Mouse (Mus musculus): ENCODE results near the gene Nudt22.
A peak's percentile ranks its signal among the peaks of the same experiment; 100 is the strongest.

Nudt22 gene

GRCm38 (mm10) chr19:6975537-6976521 lies 20.1 kb downstream of the Nudt22 start, which contains the start of gene Plcb3:
Gene Plcb3 (minus strand): TSS chr19:6976470.
- peak; percentile 61 for DNase-seq

DNA sequence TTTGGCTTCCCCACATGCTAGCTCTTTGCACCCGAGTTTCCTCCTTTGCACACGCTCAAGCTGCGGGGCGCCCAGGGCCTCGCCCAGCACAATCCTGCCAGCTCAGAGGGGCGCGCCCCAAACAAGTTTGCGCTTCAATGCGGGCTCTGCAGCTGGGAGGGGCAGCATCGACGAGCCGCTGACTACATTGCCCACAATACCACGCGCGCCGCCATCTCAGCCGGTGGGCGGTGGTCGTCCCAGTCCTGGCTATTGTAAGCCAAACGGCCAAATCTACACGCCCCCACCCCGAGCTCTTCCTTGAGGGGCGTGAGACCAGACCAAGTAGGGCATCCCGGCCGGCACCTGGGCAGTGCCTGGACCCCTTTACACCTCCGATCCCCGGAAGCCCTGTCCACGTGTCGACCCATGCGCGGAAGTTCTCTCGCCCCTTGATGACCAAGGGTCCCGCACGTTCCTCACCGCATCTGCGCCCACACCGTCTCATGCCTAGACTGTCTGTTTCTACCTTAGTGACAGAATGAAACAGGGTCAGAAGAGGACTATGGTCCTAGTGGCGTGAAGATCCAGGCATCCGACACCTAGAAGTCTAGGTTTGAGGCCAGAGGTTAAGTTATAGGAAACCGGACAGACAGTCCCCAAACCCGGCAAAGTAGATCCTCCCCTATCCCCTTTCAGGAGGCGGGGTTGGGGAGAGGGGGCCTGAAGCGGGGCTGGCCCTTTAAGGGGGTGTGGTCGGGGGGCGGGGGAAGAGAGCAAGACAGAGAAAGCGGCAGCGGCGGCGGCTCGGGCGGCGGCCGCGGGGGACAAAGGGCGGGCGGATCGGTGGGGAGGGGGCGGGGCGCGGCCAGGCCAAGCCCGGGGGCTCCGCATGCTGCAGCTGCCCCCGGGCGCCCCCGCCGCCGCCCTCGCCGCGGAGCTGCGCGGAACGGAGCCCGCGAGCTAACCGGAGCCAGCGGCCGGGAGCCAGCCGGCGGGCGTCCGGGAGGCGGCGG lies 21.4 kb downstream of the Nudt22 start, which contains the start of gene Ppp1r14b:
TSS of gene Ppp1r14b (plus strand) at position 758 of the 995 bp plus-strand sequence.
- peak; percentile 71 for DNase-seq

DNA sequence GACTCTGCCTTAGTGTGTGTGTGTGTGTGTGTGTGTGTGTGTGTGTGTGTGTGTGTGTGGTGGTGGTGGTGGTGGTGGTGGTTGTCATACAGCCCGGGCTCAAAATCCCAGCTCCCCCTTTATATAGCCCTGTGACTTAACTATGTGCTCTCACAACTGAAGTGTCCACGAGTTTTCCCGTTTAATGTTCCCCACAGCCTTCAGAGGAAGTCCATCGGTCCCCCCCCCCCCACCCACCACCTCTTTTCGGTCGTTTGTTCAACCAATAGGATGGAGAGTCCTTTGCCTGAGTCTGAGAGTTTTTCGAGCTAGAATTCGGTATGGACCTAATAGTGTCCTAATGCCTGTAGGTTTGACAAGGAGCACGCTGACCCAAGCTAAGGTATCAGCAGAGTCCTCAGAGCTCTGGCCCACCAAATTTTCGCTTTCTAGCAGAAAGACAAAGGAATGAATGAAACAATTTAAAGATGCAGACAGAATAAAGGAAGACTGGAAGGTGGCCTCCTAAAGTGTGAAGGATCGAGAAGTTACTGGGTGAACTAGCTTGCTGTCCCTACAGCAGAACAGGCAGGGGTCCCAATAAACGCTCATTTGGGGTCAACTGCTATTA lies 22.2 kb downstream of the Nudt22 start:
- no peak for DNase-seq

DNA sequence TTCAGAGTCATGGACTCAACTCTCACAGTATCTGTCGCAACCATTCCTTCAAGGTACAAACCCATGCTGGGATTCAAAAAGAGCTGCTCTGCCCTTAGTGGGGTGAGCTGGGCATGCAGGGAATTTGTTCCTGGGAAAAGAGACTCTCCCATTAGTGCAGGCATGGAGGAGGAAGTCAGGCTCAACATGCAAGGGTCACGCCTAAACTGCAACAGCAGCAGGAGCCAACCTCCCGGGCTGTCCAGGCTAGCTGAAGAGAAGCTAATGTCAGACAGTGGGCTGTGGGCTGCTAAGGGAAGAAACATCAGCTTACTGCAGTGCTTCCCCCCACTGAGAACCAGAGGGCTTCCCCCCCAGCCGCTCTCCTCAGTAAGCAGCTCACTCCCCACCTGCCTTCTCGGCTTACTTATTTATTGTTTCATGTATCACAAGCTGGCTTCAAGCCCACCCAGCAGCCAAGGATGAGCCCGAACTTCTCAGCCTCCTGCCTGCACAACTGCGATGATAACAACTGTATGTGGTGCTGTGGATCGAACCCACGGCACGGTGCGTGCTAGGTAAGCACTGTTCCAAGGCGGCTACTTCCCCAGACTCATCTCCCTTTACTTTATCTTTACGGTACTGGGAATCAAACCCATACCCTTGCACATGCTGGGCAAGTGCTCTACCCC lies 23.5 kb downstream of the Nudt22 start:
- no peak for DNase-seq

GRCm38 (mm10) chr19:6971644-6972043 lies 24.3 kb downstream of the Nudt22 start:
- DNase-seq, result no peak

DNA sequence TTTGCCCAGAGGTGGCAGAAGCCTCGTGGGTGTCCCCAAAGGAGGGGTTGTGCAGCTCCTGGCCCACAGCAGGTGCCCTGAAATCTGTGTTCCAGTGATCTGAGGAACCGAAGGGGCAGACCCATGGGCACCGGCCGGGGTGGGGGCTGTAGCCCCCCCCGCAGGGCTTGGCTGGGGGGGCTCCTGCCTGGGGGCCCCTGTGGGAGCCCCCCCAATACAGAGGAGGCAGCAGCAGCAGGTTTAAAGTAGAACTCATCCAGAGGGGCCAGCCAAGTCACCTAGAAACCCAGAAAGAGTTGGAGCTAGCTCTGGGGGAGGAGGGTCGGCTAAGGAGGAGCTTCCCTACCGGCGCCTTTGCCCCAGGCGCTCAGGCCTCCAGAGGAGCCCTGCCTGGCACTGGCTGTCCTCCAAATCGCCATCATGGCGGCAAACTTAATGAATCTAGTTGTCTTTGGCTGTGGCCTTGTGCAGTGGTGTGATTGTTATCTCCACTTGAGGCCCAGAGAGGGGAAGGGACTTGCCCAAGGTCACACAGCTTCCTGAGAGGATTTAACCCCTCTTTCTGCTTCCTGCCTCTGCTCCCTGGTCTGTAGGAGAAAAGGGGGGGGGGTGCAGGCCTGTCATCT lies 25.3 kb downstream of the Nudt22 start:
- peak; percentile 57 for DNase-seq

- peak; percentile 67 for DNase-seq
These were observed 26.1 kb downstream of the Nudt22 start for GRCm38 (mm10) chr19:6969665-6970381.

DNA sequence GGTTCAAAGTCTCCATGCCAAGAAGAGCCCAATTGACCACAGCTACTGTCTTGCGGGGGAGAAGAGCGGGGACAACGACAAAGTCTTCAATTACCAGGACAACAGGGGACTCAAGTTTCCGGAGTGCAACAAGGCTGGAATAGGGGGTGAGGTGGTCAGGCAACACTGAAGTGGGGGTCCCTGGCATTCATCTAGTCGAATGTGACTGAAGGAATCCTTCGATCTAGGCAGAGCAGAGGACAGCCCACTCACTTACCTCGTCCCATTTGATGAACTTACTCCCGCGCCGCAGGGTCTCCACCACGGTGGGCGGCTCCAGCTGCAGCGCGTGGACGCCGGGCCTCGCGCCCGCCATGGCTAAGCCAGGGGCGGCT lies 26.6 kb downstream of the Nudt22 start:
- no peak for DNase-seq

DNA sequence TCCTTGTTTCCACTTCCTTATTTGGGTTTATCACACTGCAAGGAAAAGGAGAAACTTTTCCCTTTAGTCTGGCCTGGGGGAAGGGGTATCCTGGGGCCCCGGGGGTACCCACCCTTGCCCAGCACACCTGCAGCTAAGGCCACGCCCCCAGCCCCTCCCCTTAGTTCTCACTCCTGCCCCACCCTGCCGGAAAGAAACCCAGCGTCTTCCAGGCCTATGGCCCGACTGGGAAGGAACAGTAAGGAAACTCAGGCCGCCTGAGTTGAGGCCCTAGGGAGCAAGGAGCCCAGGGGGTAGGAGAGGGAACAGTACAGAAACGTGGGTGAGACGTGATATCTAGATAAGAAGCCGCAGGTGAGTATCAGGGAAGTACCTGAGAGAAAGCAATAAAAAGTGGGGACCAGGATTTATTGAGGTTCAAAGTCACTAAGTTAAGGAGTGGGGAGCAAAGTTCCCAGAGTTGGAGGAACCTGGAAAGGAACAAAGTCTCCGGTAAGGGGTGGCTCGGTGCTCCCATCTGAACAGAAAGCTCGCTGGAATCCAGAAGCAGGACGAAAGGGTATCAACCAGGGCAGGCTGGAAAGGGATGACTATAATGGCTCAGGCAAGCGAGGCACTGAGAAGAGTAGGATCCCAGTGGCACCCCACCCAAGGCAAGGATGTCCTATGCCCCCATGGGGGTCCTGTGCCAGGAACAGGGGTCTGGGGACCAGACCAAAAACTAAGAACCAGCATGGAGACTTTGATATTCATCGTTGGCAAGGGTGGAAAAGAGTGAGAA lies 27.2 kb downstream of the Nudt22 start:
- DNase-seq, result no peak

DNA sequence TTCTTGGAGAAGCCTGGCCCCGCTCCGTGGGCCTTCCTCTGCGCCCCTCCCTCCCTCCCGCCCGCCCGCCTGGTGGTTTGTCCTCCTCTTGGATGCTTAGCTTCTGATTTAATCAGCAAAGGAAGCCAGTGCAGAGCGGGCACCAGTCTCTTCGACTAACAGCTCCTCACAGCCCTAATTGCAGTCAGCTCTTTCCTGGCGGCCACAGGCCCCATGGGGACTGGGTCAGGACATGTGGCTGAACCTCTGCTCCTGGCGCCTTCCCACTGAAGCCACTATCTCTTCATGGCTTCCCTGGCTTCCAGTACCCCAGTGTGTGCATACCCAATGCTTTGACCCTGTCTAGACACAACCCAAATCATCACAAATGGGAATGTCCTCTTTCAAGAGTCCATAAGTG lies 39.5 kb downstream of the Nudt22 start:
- no peak for DNase-seq

- no peak for DNase-seq
These were observed 40.5 kb downstream of the Nudt22 start for GRCm38 (mm10) chr19:6955424-6955823.

DNA sequence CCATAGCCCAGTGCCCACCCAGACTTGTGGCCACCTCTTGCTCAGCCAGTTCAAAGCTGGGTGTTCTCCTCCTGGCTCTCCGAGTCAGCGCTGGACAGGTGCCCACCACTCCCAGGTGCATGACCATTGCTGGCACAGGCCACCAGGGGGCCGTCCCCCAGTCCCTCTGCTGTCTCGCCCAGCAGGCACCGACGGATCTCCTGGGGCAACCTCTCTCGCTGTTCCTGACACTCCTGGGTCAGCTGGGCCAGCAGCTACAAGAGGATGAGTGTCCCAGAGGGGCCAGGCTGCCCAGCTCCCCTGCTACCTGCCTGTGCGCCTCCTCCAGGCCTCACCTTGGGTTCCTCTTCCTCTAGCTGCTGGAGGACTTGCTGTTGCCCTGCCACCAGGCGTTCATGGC lies 41.9 kb downstream of the Nudt22 start:
- DNase-seq, result peak; percentile 65

GRCm38 (mm10) chr19:6952712-6953037 lies 43.2 kb downstream of the Nudt22 start:
- DNase-seq, result peak; percentile 74

DNA sequence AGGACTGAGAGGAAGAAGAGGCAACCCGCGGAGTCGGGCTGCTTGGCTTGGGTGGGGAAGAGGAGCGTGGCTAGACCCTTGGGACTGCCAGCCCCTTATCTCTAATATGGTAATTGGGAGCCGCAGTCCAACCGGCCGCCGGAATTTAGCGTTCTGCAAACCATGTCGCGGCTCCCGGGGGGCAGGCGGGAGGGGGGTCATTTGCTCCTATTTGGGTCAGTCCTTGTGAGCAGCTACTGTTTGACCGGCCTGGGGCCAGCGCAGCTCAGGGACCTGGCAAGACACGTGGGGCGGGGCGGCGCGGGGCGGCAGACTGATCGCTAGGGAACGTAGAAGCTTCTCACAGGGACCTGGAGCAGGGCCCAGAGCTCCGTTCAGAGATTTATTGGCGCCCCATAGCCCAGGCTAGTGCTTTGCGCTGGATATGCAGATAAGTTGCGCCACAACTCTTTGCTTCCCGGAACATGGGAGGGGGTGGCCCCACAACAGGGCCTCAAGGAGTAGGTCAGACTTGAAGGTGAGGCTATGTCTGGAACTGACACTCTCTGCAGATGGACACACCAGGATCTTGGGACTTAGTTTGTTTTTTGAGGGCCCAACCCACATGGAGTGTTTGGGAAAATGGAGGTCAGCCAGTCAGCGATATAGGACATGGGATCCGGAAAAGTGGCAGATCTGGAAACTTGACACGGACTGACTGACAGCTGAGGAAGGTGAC lies 43.8 kb downstream of the Nudt22 start:
- DNase-seq, result peak; percentile 92

- peak; percentile 98 for DNase-seq
These were observed 44.4 kb downstream of the Nudt22 start for GRCm38 (mm10) chr19:6951381-6951968.

- peak; percentile 71 for DNase-seq
These were observed 45.2 kb downstream of the Nudt22 start for GRCm38 (mm10) chr19:6950613-6951153.

DNA sequence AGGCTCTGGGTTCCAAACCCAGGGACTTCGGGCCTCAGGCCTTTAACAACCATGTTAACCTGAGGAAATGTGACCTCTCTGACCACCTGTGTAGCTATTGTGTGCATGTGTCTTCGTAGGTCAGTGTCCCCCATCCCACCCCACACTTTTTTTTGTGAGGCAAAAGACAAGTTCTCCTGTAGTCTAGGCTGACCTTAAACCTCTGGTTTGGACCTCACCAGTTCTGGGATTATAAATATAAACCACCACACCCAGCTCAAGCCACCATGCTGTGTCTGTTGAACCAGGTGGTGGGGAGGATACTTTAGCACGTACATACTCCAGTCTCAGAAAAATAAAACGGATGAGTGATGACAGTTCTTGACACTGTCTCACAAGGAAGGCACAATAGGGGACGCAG lies 46.0 kb downstream of the Nudt22 start:
- DNase-seq, result no peak

DNA sequence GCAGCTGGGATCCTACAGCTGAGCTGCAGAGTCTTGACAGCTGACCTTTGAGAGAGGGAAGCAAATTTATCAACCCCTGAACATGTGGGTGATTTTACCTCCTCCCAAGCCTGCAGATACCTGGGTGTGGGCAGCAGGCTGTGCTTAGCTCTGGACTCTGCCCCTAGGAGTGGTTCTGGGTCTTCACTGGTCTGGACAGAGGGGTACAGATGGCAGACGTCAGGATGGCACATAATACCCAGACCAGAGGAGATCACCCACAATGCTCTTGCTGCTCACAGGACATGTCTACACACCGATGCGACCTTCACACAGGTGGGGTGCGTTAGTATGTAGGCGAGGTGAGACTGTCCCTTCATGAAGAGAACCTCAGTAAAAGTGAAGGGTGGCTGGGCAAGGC lies 46.4 kb downstream of the Nudt22 start:
- DNase-seq, result no peak

DNA sequence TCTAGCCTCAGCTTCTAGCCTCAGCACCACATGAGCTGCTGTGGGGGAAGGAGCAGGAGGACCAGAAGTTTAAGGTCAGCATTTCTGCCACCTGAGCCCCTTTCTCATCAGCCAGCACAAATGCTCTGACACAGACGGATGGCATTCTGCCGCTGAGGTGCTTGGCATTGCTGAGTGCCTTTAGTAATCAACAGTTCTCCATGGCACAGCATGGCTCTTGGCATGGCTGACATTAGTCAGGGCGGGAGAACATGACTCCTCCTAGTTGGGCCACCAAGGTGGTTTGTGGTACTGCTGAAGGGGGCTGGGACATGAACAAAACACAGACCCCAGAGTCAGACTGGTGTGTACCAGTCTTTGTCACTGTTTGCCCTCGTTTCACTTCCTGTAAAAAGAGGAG lies 47.7 kb downstream of the Nudt22 start:
- DNase-seq, result no peak

All from kidney, adult 11 months (tissue).